Mouse (Mus musculus): Measurements from ENCODE around the gene Fstl4. TPM values are rescaled to one million over a fixed set of nuclear protein-coding genes. Genes with fewer than 3 reads are reported as not detected.

Fstl4 gene
- polyA plus RNA-seq, 1 experiment from 2014 or later = 7.3 TPM

DNA sequence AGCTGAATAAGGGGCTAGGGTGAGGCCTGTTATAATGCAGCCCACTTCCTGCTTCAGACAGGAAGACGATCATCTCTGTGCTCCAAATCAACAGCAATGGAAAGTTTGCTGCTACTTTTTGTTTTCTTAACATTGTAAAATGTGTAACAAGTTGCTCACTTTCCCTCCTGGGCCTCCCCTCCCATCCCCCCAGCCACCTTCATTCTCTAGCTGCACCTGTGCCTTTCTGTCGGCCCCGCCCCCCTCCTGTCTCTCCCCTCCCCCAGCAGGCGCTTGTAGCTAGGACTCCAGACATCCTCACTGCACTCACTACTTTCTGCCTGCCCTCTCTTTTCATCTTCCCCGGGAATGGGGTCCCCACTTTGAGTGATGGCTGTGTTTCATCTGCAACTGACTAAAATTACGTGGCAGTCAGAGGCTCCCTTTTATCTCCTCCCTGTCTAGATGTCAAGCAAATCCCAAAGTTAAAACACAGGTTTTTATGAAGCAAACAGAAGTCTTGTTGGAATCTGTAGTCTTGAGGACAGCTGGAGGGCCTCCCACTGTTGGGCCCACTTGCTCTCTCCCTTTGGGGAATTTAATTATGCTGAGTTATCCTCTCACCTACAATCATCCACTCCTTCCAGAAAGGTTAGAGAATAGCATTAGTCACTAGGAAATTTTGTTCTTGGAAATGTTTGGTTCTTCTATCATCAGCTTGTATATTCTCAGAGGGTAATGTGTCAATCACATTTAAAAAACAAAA, 122.3 kb downstream of the Fstl4 start:
- Histone ChIP-seq H3K4me1 (peaks cover 39% of the 10 kb centered on the region), H3K27ac (no peak overlapping the region), H3K9me3 (no peaks in the 10 kb centered on the region), H3K4me3 (no peak overlapping the region), H3K27me3 (ENCODE audit: insufficient read depth, poor library complexity, severe bottlenecking) (no peaks in the 10 kb centered on the region; the same call in 1 of the 2 replicates), H3K36me3 (no peaks in the 10 kb centered on the region)
- no peak for DNase-seq (ENCODE audit: low spot score)
- WGBS = 19% methylated on average over 6 of the region's 6 CpGs

DNA sequence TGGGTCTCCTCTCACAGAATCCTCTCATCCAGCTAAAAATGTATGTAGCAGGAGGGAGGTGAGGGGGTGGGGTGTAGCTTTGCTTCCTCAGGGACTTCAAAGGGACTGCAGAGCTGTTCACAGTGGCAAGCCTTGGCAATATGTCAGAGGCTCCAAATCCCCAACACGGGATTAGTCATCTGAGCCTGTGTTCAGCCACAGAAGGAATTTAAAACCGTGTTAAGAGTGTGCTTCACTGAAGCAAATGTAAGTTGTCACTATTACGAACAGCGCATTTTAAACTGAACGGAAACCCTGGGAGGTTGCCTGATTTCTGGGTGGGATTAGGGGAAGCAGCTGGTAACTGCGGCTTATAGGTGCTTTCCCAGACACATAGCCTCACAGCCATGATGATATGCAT, 123.7 kb downstream of the Fstl4 start:
- no peak overlapping the region for H3K4me3 ChIP-seq
- 32% methylated on average over 6 of the region's 6 CpGs for WGBS
- H3K27ac ChIP-seq = no peak overlapping the region
- H3K27me3 ChIP-seq (ENCODE audit: insufficient read depth, poor library complexity, severe bottlenecking) = no peaks in the 10 kb centered on the region; the same call in 1 of the 2 replicates
- no peak for DNase-seq (ENCODE audit: low spot score)
- no peaks in the 10 kb centered on the region for H3K36me3 ChIP-seq
- H3K9me3 ChIP-seq = no peaks in the 10 kb centered on the region
- peaks cover 36% of the 10 kb centered on the region for H3K4me1 ChIP-seq

- no peaks in the 10 kb centered on the region; the same call in 1 of the 2 replicates for H3K27me3 ChIP-seq (ENCODE audit: insufficient read depth, poor library complexity, severe bottlenecking)
- H3K4me1 ChIP-seq = peaks cover 38% of the 10 kb centered on the region
- no peak overlapping the region for H3K27ac ChIP-seq
- H3K9me3 ChIP-seq = no peaks in the 10 kb centered on the region
- WGBS = 74% methylated on average over 4 of the region's 4 CpGs
- H3K36me3 ChIP-seq = no peaks in the 10 kb centered on the region
- DNase-seq (ENCODE audit: low spot score) = no peak
- no peak overlapping the region for H3K4me3 ChIP-seq
These were observed 125.1 kb downstream of the Fstl4 start for GRCm38 (mm10) chr11:52889527-52889926.

- no peak for DNase-seq (ENCODE audit: low spot score)
- WGBS = 72% methylated on average over 7 of the region's 7 CpGs
- no peak overlapping the region for H3K4me3 ChIP-seq
- no peaks in the 10 kb centered on the region for H3K36me3 ChIP-seq
- no peak overlapping the region for H3K27ac ChIP-seq
- no peaks in the 10 kb centered on the region; the same call in 1 of the 2 replicates for H3K27me3 ChIP-seq (ENCODE audit: insufficient read depth, poor library complexity, severe bottlenecking)
- no peaks in the 10 kb centered on the region for H3K9me3 ChIP-seq
- H3K4me1 ChIP-seq = peaks cover 38% of the 10 kb centered on the region
These were observed 125.7 kb downstream of the Fstl4 start for GRCm38 (mm10) chr11:52890156-52890555.

- no peak for DNase-seq (ENCODE audit: low spot score)
These were observed 139.7 kb downstream of the Fstl4 start for GRCm38 (mm10) chr11:52904101-52904500.

DNA sequence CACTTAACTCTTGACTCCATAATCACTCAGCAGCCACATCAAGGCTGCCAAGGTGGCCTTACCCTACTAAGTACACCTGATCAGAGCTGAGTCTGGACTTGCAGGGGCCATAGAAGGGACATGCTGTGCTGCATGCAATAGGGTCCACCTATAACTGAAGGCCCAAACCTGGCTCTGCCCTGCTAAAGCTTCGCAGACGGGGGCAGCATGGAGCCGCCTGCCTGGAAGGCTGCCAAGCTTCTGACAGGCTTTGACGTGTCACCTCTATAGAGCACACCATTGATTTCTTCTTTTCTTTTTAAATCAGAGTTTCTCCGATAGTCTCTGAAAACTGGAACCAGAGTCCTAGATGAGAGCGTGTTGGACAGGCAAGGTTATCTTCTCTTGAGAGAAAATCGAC, 146.4 kb downstream of the Fstl4 start:
- Histone ChIP-seq H3K27me3 (ENCODE audit: insufficient read depth, poor library complexity, severe bottlenecking) (no peaks in the 10 kb centered on the region), H3K9me3 (no peaks in the 10 kb centered on the region), H3K27ac (peak overlapping the region; percentile 76), H3K36me3 (no peaks in the 10 kb centered on the region), H3K4me3 (no peak overlapping the region), H3K4me1 (peaks cover 23% of the 10 kb centered on the region)
- WGBS = 40% methylated on average over 7 of the region's 7 CpGs
- peak; percentile 81 for DNase-seq (ENCODE audit: low spot score)

More at GRCm38 (mm10) chr11:52904101-52904500, 139.7 kb downstream of the Fstl4 start:
- no peaks in the 10 kb centered on the region for H3K27me3 ChIP-seq (ENCODE audit: insufficient read depth, poor library complexity, severe bottlenecking)
- 88% methylated on average over 5 of the region's 5 CpGs for WGBS
- no peaks in the 10 kb centered on the region for H3K9me3 ChIP-seq
- H3K27ac ChIP-seq = no peak overlapping the region
- no peaks in the 10 kb centered on the region for H3K36me3 ChIP-seq
- H3K4me1 ChIP-seq = no peaks in the 10 kb centered on the region
- H3K4me3 ChIP-seq = no peak overlapping the region

DNA sequence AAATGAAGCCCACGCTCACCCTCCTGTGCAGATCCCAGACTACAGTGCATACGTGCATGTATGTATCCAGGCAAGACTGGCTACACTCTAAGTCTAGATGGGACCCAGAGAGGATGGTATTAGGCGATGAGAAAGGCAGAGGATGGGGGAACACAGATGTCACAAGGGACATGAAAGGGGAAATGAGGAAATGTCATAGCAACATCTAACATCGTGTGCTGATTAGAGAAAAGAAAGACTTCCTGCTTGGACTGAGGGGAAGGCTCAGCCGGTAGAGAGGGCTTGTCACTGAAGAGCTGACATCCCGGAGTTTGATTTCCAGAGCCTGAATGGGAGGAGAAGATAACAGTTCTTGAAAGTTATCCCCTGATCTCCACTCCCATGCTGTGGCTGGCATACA, 150.0 kb downstream of the Fstl4 start:
- 48% methylated on average over 6 of the region's 6 CpGs for WGBS
- Histone ChIP-seq H3K27me3 (ENCODE audit: insufficient read depth, poor library complexity, severe bottlenecking) (no peaks in the 10 kb centered on the region), H3K4me3 (no peak overlapping the region), H3K9me3 (peaks cover 3% of the 10 kb centered on the region; the same call in 1 of the 2 replicates), H3K27ac (no peak overlapping the region), H3K4me1 (peaks cover 29% of the 10 kb centered on the region), H3K36me3 (no peaks in the 10 kb centered on the region)
- no peak for DNase-seq (ENCODE audit: low spot score)

- Histone ChIP-seq H3K27ac (no peak overlapping the region), H3K27me3 (ENCODE audit: insufficient read depth, poor library complexity, severe bottlenecking) (no peaks in the 10 kb centered on the region), H3K9me3 (peaks cover 3% of the 10 kb centered on the region; the same call in 1 of the 2 replicates), H3K4me1 (peaks cover 33% of the 10 kb centered on the region), H3K4me3 (no peak overlapping the region), H3K36me3 (no peaks in the 10 kb centered on the region)
- DNase-seq (ENCODE audit: low spot score) = no peak
- WGBS = 81% methylated on average over 2 of the region's 2 CpGs
These were observed 151.2 kb downstream of the Fstl4 start for GRCm38 (mm10) chr11:52915648-52916047.

DNA sequence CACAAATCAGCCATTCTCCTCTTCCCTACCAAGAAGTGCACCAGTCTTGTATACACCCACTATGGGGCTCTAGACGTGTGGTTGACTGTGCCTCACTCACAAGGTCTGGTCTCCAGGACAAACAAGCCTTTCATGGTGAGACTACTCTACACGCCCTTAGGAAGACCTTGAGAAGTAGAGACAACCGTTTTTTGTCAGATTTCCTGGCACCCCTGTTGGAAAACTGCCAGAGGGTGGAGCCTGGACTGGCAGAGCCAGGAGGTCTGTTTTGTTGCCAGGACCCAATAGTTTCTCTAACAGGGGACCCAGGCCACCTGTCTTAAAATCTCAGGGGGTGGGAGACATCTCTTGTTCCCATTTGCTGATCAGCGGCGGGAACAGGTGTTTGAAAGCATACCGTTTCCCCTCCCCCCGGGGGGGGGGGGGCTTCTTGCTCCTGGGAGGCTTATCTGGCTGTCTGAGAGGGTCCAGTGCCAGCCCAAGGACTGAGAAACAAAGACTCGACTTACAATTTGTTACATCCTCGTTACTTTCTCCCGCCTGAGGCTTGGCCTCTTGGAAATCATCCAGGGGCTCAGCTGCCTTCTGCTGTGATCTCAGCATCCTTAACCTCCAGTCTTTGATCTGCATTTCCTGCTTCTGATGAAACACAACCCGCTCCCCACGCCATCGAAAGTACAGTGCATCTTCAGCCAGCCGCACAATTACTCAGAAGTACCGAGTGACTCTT, 155.0 kb downstream of the Fstl4 start:
- no peak for DNase-seq (ENCODE audit: low spot score)
- Histone ChIP-seq H3K9me3 (peaks cover 3% of the 10 kb centered on the region; the same call in 1 of the 2 replicates), H3K27ac (peak overlapping the region; percentile 30; the same call in 1 of the 2 replicates), H3K27me3 (ENCODE audit: insufficient read depth, poor library complexity, severe bottlenecking) (no peaks in the 10 kb centered on the region), H3K4me1 (peaks cover 20% of the 10 kb centered on the region), H3K4me3 (no peak overlapping the region), H3K36me3 (no peaks in the 10 kb centered on the region)
- WGBS = 40% methylated on average over 15 of the region's 15 CpGs

DNA sequence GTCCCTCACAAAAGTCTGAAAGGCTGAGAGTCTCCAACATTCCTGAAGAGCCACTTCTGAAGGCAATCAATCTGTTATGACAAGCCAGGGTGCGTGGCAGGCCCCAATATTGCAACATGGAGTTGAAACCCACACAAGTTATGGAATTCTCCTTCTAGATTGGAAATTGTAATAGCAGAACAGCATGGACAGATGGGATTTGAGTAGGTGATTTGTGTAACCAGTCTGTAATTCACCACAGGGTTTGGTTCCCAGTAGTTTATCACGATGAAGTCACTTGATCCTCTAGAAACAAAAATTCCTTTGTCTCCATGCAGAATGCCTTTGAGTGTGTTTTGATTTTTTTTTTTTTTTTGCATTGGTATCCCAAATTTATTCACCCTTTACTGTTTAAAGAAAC, 159.8 kb downstream of the Fstl4 start:
- H3K9me3 ChIP-seq = no peaks in the 10 kb centered on the region
- H3K27me3 ChIP-seq (ENCODE audit: insufficient read depth, poor library complexity, severe bottlenecking) = no peaks in the 10 kb centered on the region
- H3K4me1 ChIP-seq = peaks cover 8% of the 10 kb centered on the region
- DNase-seq (ENCODE audit: low spot score) = no peak
- no peaks in the 10 kb centered on the region for H3K36me3 ChIP-seq
- H3K27ac ChIP-seq = no peak overlapping the region
- WGBS = 78% methylated on average over 2 of the region's 2 CpGs
- no peak overlapping the region for H3K4me3 ChIP-seq

DNA sequence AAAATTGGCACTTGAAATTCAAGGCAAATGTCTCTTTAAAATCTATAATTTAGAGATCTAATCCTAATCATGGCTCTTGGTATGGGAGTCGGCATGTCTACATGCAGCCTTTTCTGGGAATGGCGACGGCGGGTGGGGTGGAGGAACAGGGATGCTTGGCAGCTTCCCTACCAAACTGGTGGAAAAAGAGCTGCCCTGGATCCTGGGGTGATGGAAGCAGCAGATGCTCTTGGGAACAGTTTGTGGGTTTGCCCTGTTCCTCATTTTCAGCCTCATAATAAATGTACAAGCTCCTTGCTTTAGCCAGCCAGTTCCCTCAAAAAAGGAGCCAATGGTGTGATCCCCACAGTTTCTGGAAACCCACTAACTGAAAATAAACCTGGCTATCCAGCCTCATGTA, 163.9 kb downstream of the Fstl4 start:
- 89% methylated on average over 4 of the region's 4 CpGs for WGBS
- DNase-seq (ENCODE audit: low spot score) = no peak
- no peaks in the 10 kb centered on the region for H3K9me3 ChIP-seq
- no peak overlapping the region for H3K27ac ChIP-seq
- no peak overlapping the region for H3K4me3 ChIP-seq
- H3K4me1 ChIP-seq = no peaks in the 10 kb centered on the region
- H3K27me3 ChIP-seq (ENCODE audit: insufficient read depth, poor library complexity, severe bottlenecking) = no peaks in the 10 kb centered on the region
- H3K36me3 ChIP-seq = no peaks in the 10 kb centered on the region

GRCm38 (mm10) chr11:52939336-52940070, 175.1 kb downstream of the Fstl4 start:
- H3K36me3 ChIP-seq = no peaks in the 10 kb centered on the region
- 66% methylated on average over 12 of the region's 12 CpGs for whole genome bisulfite sequencing
- H3K4me3 ChIP-seq = no peak overlapping the region
- H3K9me3 ChIP-seq = no peaks in the 10 kb centered on the region
- DNase-seq (ENCODE audit: low spot score) = no peak
- H3K27ac ChIP-seq = no peak overlapping the region
- no peaks in the 10 kb centered on the region for H3K27me3 ChIP-seq (ENCODE audit: insufficient read depth, poor library complexity, severe bottlenecking)
- H3K4me1 ChIP-seq = peaks cover 5% of the 10 kb centered on the region; the same call in 1 of the 2 replicates

DNA sequence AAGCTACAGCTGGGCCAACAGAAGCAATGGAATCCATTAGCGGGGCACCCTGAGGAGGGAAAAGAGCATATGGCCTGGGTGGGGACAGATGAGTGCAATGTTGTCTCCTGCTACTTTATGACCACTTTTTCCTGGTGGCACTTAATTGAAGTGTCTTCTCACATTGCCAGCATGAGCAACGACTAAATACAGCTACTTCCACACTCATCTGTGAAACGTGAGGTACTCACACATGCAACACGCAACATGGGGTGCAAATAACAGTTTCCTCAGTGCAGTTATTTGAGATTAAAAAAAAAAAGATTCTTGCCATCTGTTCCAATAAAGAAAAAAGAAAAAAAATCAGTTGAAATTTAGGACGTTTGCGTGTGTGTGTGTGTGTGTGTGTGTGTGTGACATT, 178.5 kb downstream of the Fstl4 start:
- Histone ChIP-seq H3K27me3 (ENCODE audit: insufficient read depth, poor library complexity, severe bottlenecking) (no peaks in the 10 kb centered on the region), H3K36me3 (no peaks in the 10 kb centered on the region), H3K9me3 (no peaks in the 10 kb centered on the region), H3K4me1 (peaks cover 8% of the 10 kb centered on the region; the same call in 1 of the 2 replicates), H3K4me3 (no peak overlapping the region), H3K27ac (no peak overlapping the region)
- DNase-seq (ENCODE audit: low spot score) = no peak
- WGBS = 81% methylated on average over 6 of the region's 6 CpGs
